Mouse (Mus musculus): ENCODE measurements around the gene Immp1l. TPM values are rescaled to one million over a fixed set of nuclear protein-coding genes. Genes with fewer than 3 reads are reported as not detected.

Gene Immp1l
- total RNA-seq, 2 experiments from 2014 or later, result 33.5 TPM

DNA sequence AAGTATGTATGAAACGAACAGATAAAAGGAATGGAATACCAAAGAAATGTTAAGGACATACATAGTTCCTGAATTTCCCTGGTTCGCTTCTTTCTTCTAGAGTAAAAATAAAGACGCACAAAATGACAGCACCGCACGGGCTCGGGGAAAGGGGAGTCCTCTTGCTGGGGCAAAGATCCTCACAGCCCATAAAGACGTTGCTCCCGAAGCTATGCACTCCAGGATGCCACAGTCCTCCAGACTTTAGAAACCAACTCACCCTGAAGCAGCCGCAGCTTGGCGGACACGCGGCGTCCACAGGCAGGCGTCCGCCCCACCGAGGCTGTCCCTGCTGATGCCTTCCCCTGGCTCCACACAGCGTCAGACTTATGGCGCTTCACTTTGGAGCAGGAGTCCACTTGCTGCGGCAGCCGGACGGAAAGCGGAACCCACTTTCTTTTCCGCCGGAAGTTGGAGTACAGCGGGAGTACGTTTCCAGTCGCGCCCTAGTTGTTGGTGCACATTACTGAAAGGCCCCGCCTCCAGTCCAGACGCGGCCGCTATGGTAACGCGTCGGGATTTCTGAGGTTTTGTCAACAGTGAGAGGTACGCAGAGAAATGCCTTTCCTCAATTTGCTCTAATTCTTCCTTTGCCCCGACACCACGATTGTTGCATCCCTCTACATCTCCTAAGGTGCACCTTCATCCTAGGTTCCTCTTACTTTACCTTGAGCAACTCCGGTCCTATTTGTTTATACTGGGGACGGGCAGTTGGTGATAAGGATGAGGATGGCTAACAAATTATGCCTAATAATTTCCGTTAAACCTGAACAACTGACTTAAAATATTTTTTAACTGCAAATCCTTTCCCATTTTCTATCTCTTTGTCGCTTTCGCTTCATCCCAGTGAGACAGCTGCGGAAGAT, 98.6 kb downstream of the Immp1l start, which contains the start of gene Dnajc24:
TSS of gene Dnajc24 (minus strand) at position 715 of the 905 bp plus-strand sequence.
- DNase-seq (ENCODE audit: extremely low spot score in 1 of 2, low spot score in 2 of 2), result peak; percentile 93
- intact Hi-C loops (cut with DNase I), result no loop called here

GRCm38 (mm10) chr2:106008415-106008814, 104.0 kb downstream of the Immp1l start:
- DNase-seq (ENCODE audit: extremely low spot score in 1 of 2, low spot score in 2 of 2), result no peak
- intact Hi-C loops (cut with DNase I), result no loop called here

Small RNA genes within 50 kb of the gene (microRNA-seq; reads per million reads assigned to microRNA genes)
- not detected for gene Gm22002

Other genes starting within 250 kb of the Immp1l start
- 1 to 10 TPM; 7.0 to 7.5 TPM for gene Pax6, start 235.7 kb upstream of the Immp1l start, total RNA-seq (2021)
- 10 to 100 TPM; 22.8 to 25.1 TPM for gene Elp4, start 74 bp upstream of the Immp1l start, total RNA-seq (2021)
- 10 to 100 TPM; 21.1 to 22.6 TPM for gene Dnajc24, start 98.9 kb downstream of the Immp1l start, total RNA-seq (2021)

All from left cerebral cortex, postnatal 10 days (tissue).